In genomic region chr2:49742919-49743318, GRCm38 (mm10) we compare ENCODE assay signal across 13 mouse cellular contexts. TPM values are rescaled to one million over a fixed set of nuclear protein-coding genes. Genes with fewer than 3 reads are reported as not detected.
DNase-seq lines count a peak whose midpoint lies in the region; ATAC-seq and TF ChIP-seq lines count a peak whose summit lies in the region.
"Had no signal": no experiment of that assay in that cellular context is flagged by ENCODE, and none has a peak within 500 bp of the region (broad histone marks: within the 10 kb centered on the region; RNA-seq: fewer than 3 reads in every experiment).

No protein-coding gene starts in this region.

- peak; percentile 28 for ATAC-seq in frontal cortex, adult (ENCODE audit: low TSS enrichment)
- no peak for ATAC-seq in midbrain, embryonic 13.5 days
- ATAC-seq in midbrain, embryonic 16.5 days: no peak
- no peak for ATAC-seq in forebrain, embryonic 14.5 days
- no peak for ATAC-seq in midbrain, postnatal 0 days (ENCODE audit: low FRiP score)
- no peak for ATAC-seq in intestine, embryonic 15.5 days

- peaks cover 50% of the 10 kb centered on the region for H3K4me1 ChIP-seq in midbrain, embryonic 13.5 days (replicated peaks)
- H3K4me1 ChIP-seq in midbrain, embryonic 16.5 days (ENCODE audit: control insufficient read depth, insufficient read depth, low read length): peaks cover 13% of the 10 kb centered on the region
- peaks cover 8% of the 10 kb centered on the region; the same call in 1 of the 2 replicates for H3K4me1 ChIP-seq in forebrain, embryonic 14.5 days (ENCODE audit: control insufficient read depth, insufficient read depth, low read length)
- no peaks in the 10 kb centered on the region for H3K4me1 ChIP-seq in midbrain, postnatal 0 days (ENCODE audit: insufficient read depth, low read length)
- peaks cover 14% of the 10 kb centered on the region for H3K4me1 ChIP-seq in intestine, embryonic 15.5 days (replicated peaks)

- no peak overlapping the region for H3K4me2 ChIP-seq in midbrain, embryonic 13.5 days (replicated peaks)
- H3K4me2 ChIP-seq in midbrain, embryonic 16.5 days (ENCODE audit: low read length): no peak overlapping the region
- no peak overlapping the region for H3K4me2 ChIP-seq in forebrain, embryonic 14.5 days (ENCODE audit: low read length)
- H3K4me2 ChIP-seq in midbrain, postnatal 0 days (ENCODE audit: low read depth, low read length, poor library complexity, severe bottlenecking): no peak overlapping the region
- no peak overlapping the region for H3K4me2 ChIP-seq in intestine, embryonic 15.5 days (replicated peaks)

- H3K9ac ChIP-seq in midbrain, embryonic 13.5 days (replicated peaks): no peak overlapping the region
- H3K9ac ChIP-seq in midbrain, embryonic 16.5 days (ENCODE audit: low read depth, low read length): no peak overlapping the region
- no peak overlapping the region for H3K9ac ChIP-seq in forebrain, embryonic 14.5 days (ENCODE audit: low read length)
- no peak overlapping the region for H3K9ac ChIP-seq in midbrain, postnatal 0 days (replicated peaks; ENCODE audit: low read length, poor library complexity, severe bottlenecking)
- no peak overlapping the region for H3K9ac ChIP-seq in intestine, embryonic 15.5 days

- no peaks in the 10 kb centered on the region for H3K27me3 ChIP-seq in midbrain, embryonic 13.5 days
- no peaks in the 10 kb centered on the region for H3K27me3 ChIP-seq in midbrain, embryonic 16.5 days (ENCODE audit: control insufficient read depth, insufficient read depth, low read depth, low read length)
- H3K27me3 ChIP-seq in forebrain, embryonic 14.5 days (replicated peaks; ENCODE audit: control insufficient read depth, insufficient read depth, low read length): no peaks in the 10 kb centered on the region
- H3K27me3 ChIP-seq in midbrain, postnatal 0 days (ENCODE audit: insufficient read depth, low read length): no peaks in the 10 kb centered on the region
- H3K27me3 ChIP-seq in intestine, embryonic 15.5 days (replicated peaks): no peaks in the 10 kb centered on the region

- no peaks in the 10 kb centered on the region for H3K9me3 ChIP-seq in midbrain, embryonic 13.5 days
- no peaks in the 10 kb centered on the region for H3K9me3 ChIP-seq in midbrain, embryonic 16.5 days (replicated peaks; ENCODE audit: control insufficient read depth, low read length, poor library complexity, severe bottlenecking)
- H3K9me3 ChIP-seq in forebrain, embryonic 14.5 days (replicated peaks; ENCODE audit: control insufficient read depth, low read length): no peaks in the 10 kb centered on the region
- H3K9me3 ChIP-seq in midbrain, postnatal 0 days (ENCODE audit: low read length): no peaks in the 10 kb centered on the region
- H3K9me3 ChIP-seq in intestine, embryonic 15.5 days: no peaks in the 10 kb centered on the region

- H3K4me3 ChIP-seq in midbrain, embryonic 13.5 days (replicated peaks): no peak overlapping the region
- no peak overlapping the region for H3K4me3 ChIP-seq in midbrain, embryonic 16.5 days (ENCODE audit: low read depth, low read length)
- H3K4me3 ChIP-seq in forebrain, embryonic 14.5 days (ENCODE audit: low read depth, low read length): no peak overlapping the region
- H3K4me3 ChIP-seq in midbrain, postnatal 0 days (ENCODE audit: low read depth, low read length): no peak overlapping the region
- no peak overlapping the region for H3K4me3 ChIP-seq in intestine, embryonic 15.5 days (replicated peaks)

- H3K27ac ChIP-seq in midbrain, embryonic 13.5 days: peak overlapping the region; percentile 60
- H3K27ac ChIP-seq in midbrain, embryonic 16.5 days (ENCODE audit: low read length): no peak overlapping the region; the same call in 1 of the 2 replicates
- H3K27ac ChIP-seq in forebrain, embryonic 14.5 days (ENCODE audit: low read depth, low read length): peak overlapping the region; percentile 46; the same call in 1 of the 2 replicates
- H3K27ac ChIP-seq in midbrain, postnatal 0 days (ENCODE audit: low read depth, low read length): 0 out of 2 replicates have a peak overlapping the region, but pooled peaks have one; percentile 26
- no peak overlapping the region for H3K27ac ChIP-seq in intestine, embryonic 15.5 days

- 71% methylated on average over 4 of the region's 4 CpGs for WGBS in midbrain, embryonic 13.5 days
- whole genome bisulfite sequencing in midbrain, embryonic 16.5 days: 65% methylated on average over 4 of the region's 4 CpGs
- WGBS in forebrain, embryonic 14.5 days: 88% methylated on average over 4 of the region's 4 CpGs
- 60% methylated on average over 4 of the region's 4 CpGs for WGBS in midbrain, postnatal 0 days
- 77% methylated on average over 4 of the region's 4 CpGs for WGBS in intestine, embryonic 15.5 days

- no peak for TF ChIP-seq CTCF in midbrain, postnatal 0 days (IDR thresholded peaks at IDR 0.05)

- DNase-seq in frontal cortex, postnatal 10 days (ENCODE audit: low spot score in 2 of 2): no peak
- no peak for DNase-seq in forebrain, embryonic 14.5 days (ENCODE audit: low spot score)
- DNase-seq in midbrain, postnatal 0 days (ENCODE audit: low spot score): no peak
- DNase-seq in testis, postnatal 14 days (ENCODE audit: low spot score): no peak
- DNase-seq: B cell, adult 2 months; kidney, postnatal 10 days; lung, adult 2 months had no signal

- H3K36me3 ChIP-seq in midbrain, embryonic 13.5 days: peaks cover 85% of the 10 kb centered on the region
- peaks cover 18% of the 10 kb centered on the region for H3K36me3 ChIP-seq in midbrain, embryonic 16.5 days (ENCODE audit: control insufficient read depth, insufficient read depth, low read length)
- H3K36me3 ChIP-seq in forebrain, embryonic 14.5 days (ENCODE audit: control insufficient read depth, insufficient read depth, low read length): peaks cover 96% of the 10 kb centered on the region
- H3K36me3 ChIP-seq in midbrain, postnatal 0 days (ENCODE audit: insufficient read depth, low read length): peaks cover 7% of the 10 kb centered on the region; the same call in 1 of the 2 replicates
- H3K36me3 ChIP-seq in intestine, embryonic 15.5 days: no peaks in the 10 kb centered on the region

RNA-seq across cellular contexts. Expression of gene Lypd6b, which starts 44.6 kb away (rescaled TPM):
- polyA plus RNA-seq in midbrain, embryonic 13.5 days (2015; fragmentation: Nextera tagmentation; extraction: Ambion mirVana): 2.6 and 3.3 TPM in 2 replicates
- 13.3 and 20.5 TPM in 2 replicates for polyA plus RNA-seq in midbrain, embryonic 16.5 days (2015; fragmentation: Nextera tagmentation; extraction: Ambion mirVana)
- 8.7 and 10.7 TPM in 2 replicates for polyA plus RNA-seq in forebrain, embryonic 14.5 days (2014; fragmentation: Nextera tagmentation; extraction: Ambion mirVana)
- total RNA-seq in midbrain, postnatal 0 days (2014; rRNA removed): 18.6 and 22.5 TPM in 2 replicates
- 28.1 and 31.1 TPM in 2 replicates for polyA plus RNA-seq in midbrain, postnatal 0 days (2015; fragmentation: Nextera tagmentation; extraction: Ambion mirVana)
- polyA plus RNA-seq in intestine, embryonic 15.5 days (2015; fragmentation: Nextera tagmentation; extraction: Ambion mirVana): 2.0 and 2.8 TPM in 2 replicates
- total RNA-seq: gastrocnemius, postnatal 4 days; liver, adult 2 months had no signal
- polyA plus RNA-seq: liver, adult 2 months had no signal

Comparison
In these comparisons a context has a peak if more than half of its experiments do, and no peak if none do; other contexts are left out.
1. H3K27ac ChIP-seq: peak in midbrain, embryonic 13.5 days (single experiment), forebrain, embryonic 14.5 days (single experiment) and midbrain, postnatal 0 days (single experiment); none in midbrain, embryonic 16.5 days (single experiment) and intestine, embryonic 15.5 days (single experiment).